ENCODE assay signal across 29 mouse cellular contexts in the genomic region with DNA sequence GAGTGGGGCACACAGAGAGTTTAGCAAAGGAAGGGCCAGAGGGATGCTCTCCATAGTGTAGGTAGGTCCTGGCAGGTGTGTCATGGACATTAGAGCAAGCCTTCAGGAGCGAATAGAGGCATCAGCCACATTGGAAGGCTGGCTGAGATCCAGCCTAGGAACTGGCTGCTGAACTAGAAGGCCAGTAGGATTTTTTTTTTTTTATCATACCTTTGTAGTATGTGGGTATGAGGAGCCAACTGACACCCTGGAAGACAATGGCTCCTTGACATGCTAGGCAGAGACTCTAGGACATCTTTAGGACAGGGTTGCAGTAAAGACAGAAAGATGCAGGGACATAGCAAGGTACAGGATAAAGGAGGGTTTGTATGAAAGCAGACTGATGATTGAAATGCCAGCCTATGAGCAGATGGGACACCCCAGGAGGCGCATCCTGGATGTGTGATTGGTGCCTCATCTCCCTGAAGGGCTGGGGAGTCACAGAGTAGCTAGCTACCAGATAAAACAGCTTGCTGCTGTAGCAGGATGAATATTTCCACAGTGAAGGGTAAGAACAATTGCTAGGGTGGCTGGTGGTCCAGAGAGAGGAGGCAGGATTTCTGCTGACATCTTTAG. TPM values are rescaled to one million over a fixed set of nuclear protein-coding genes. Genes with fewer than 3 reads are reported as not detected.
DNase-seq lines count a peak whose midpoint lies in the region; ATAC-seq and TF ChIP-seq lines count a peak whose summit lies in the region.
"Had no signal": no experiment of that assay in that cellular context is flagged by ENCODE, and none has a peak within 500 bp of the region (broad histone marks: within the 10 kb centered on the region; RNA-seq: fewer than 3 reads in every experiment).

No protein-coding gene starts in this region.

- H3K9ac ChIP-seq in hindbrain, postnatal 0 days (replicated peaks; ENCODE audit: low read length), result no peak overlapping the region
- H3K9ac ChIP-seq in hindbrain, embryonic 12.5 days, result no peak overlapping the region
- H3K9ac ChIP-seq: forebrain, embryonic 13.5 days; hindbrain, embryonic 14.5 days; kidney, embryonic 15.5 days; liver, embryonic 14.5 days; midbrain, embryonic 13.5 days; neural tube, embryonic 13.5 days had no signal

- peaks cover 19% of the 10 kb centered on the region for H3K4me1 ChIP-seq in hindbrain, postnatal 0 days (ENCODE audit: insufficient read depth, low read length)
- peaks cover 9% of the 10 kb centered on the region for H3K4me1 ChIP-seq in hindbrain, embryonic 12.5 days

- no peak for TF ChIP-seq CTCF in hindbrain, postnatal 0 days (IDR thresholded peaks at IDR 0.05; ENCODE audit: low read depth)

- H3K27me3 ChIP-seq in hindbrain, postnatal 0 days (ENCODE audit: insufficient read depth, low read length), result no peaks in the 10 kb centered on the region
- H3K27me3 ChIP-seq in hindbrain, embryonic 12.5 days, result no peaks in the 10 kb centered on the region
- H3K27me3 ChIP-seq: forebrain, embryonic 13.5 days; kidney, embryonic 15.5 days; midbrain, embryonic 13.5 days; neural tube, embryonic 13.5 days had no signal

- no peaks in the 10 kb centered on the region for H3K9me3 ChIP-seq in hindbrain, postnatal 0 days (ENCODE audit: low read length)
- H3K9me3 ChIP-seq in hindbrain, embryonic 12.5 days (replicated peaks), result no peaks in the 10 kb centered on the region
- H3K9me3 ChIP-seq: forebrain, embryonic 13.5 days; kidney, embryonic 15.5 days; midbrain, embryonic 13.5 days; neural tube, embryonic 13.5 days had no signal

- H3K27ac ChIP-seq in hindbrain, postnatal 0 days, result no peak overlapping the region
- no peak overlapping the region for H3K27ac ChIP-seq in hindbrain, embryonic 12.5 days
- H3K27ac ChIP-seq: forebrain, embryonic 13.5 days; gastrocnemius, adult 2 months; hindbrain, embryonic 14.5 days; kidney, embryonic 15.5 days; liver, embryonic 14.5 days; macrophage; midbrain, embryonic 13.5 days; neural tube, embryonic 13.5 days had no signal

- no peak for ATAC-seq in hindbrain, postnatal 0 days
- no peak for ATAC-seq in hindbrain, embryonic 12.5 days (ENCODE audit: low FRiP score)
- ATAC-seq: forebrain, embryonic 13.5 days; midbrain, embryonic 13.5 days had no signal

- H3K36me3 ChIP-seq in hindbrain, postnatal 0 days (ENCODE audit: insufficient read depth, low read length), result no peaks in the 10 kb centered on the region
- H3K36me3 ChIP-seq in hindbrain, embryonic 12.5 days, result no peaks in the 10 kb centered on the region
- H3K36me3 ChIP-seq: kidney, embryonic 15.5 days; midbrain, embryonic 13.5 days; neural tube, embryonic 13.5 days had no signal

- no peak overlapping the region for H3K4me2 ChIP-seq in hindbrain, postnatal 0 days (ENCODE audit: low read depth, low read length)
- no peak overlapping the region for H3K4me2 ChIP-seq in hindbrain, embryonic 12.5 days (replicated peaks)
- H3K4me2 ChIP-seq: forebrain, embryonic 13.5 days; heart, embryonic 11.5 days; hindbrain, embryonic 14.5 days; kidney, embryonic 15.5 days; midbrain, embryonic 13.5 days; neural tube, embryonic 13.5 days had no signal

- no peak overlapping the region for H3K4me3 ChIP-seq in hindbrain, postnatal 0 days (ENCODE audit: low read length)
- H3K4me3 ChIP-seq in hindbrain, embryonic 12.5 days, result no peak overlapping the region
- H3K4me3 ChIP-seq: erythroblast, embryonic 14.5 days; forebrain, embryonic 13.5 days; gastrocnemius, adult 2 months; kidney, embryonic 15.5 days; midbrain, embryonic 13.5 days; neural tube, embryonic 13.5 days had no signal

- DNase-seq in hindbrain, postnatal 0 days (ENCODE audit: low spot score), result peak; percentile 37
- DNase-seq in cerebellum, adult 11-12 months, result peak; percentile 80
- peak; percentile 86 for DNase-seq in cerebellum, adult 9-10 months
- DNase-seq in cerebellum, postnatal 36 days, result peak; percentile 78
- DNase-seq in layer of hippocampus, postnatal 36 days, result no peak
- no peak for DNase-seq in embryo, embryonic 10 days (ENCODE audit: low spot score)
- DNase-seq in frontal cortex, postnatal 10 days (ENCODE audit: low spot score in 2 of 2), result no peak
- DNase-seq: adrenal gland, adult 2 months; adrenal gland, postnatal 36 days; B cell, adult 2 months; gastrocnemius, adult 2 months; gastrocnemius, postnatal 36 days; heart, postnatal 4 days; kidney, adult 18-20 months; kidney, postnatal 4 days; liver; lung, adult 2 months; lung, postnatal 10 days; right cerebral cortex, postnatal 14 days had no signal

- WGBS in hindbrain, postnatal 0 days, result 67% methylated on average over 2 of the region's 2 CpGs
- WGBS in hindbrain, embryonic 12.5 days, result 69% methylated on average over 2 of the region's 2 CpGs

RNA-seq across cellular contexts. Expression of gene Inpp5a, which starts 3.9 kb away (rescaled TPM):
- 16.6 and 17.5 TPM in 2 replicates for total RNA-seq in hindbrain, postnatal 0 days (2014; rRNA removed)
- 23.6 and 25.3 TPM in 2 replicates for polyA plus RNA-seq in hindbrain, postnatal 0 days (2015; fragmentation: Nextera tagmentation; extraction: Ambion mirVana)
- 26.1 and 26.4 TPM in 2 replicates for polyA plus RNA-seq in hindbrain, embryonic 12.5 days (2016; fragmentation: Nextera tagmentation; extraction: Ambion mirVana)
- total RNA-seq in layer of hippocampus, postnatal 36 days (2021), result 10 to 100 TPM; 38.7 to 42.9 TPM

Comparison
In these comparisons a context has a peak if more than half of its experiments do, and no peak if none do; other contexts are left out.
1. DNase-seq: peak in hindbrain, postnatal 0 days (single experiment), cerebellum, adult 11-12 months (single experiment), cerebellum, adult 9-10 months (single experiment) and cerebellum, postnatal 36 days (2 of 2); none in layer of hippocampus, postnatal 36 days (0 of 2), embryo, embryonic 10 days (single experiment) and frontal cortex, postnatal 10 days (0 of 2).